Mouse (Mus musculus): ENCODE results near the gene Mpig6b.

DNA sequence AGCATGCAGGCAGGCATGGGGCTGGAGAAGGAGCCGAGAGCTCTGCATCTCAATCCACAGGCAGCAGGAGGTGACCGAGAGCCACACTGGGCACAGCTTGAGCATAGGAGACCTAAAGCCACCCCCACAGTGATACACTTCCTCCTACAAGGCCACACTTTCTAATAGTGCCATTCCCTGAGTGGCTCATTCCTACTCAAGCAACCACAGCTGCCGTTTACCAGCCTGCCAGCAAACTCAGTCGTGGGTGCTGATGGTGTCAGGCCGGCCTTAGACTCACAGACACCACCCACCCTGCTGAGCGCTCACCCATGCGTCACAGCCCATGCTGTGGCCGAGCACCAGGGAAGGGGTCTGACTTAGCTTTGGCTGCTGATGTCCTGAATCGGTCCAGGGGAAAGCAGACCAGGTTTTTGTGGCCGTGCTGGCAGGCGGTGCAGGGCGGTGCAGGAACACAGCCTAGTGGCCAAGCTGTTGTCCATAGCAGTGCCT lies 31.2 kb upstream of the Mpig6b start:
- TF ChIP-seq POLR2A (IDR thresholded peaks at IDR 0.05; ENCODE audit: low read depth, low read length) (no peak), CTCF (IDR thresholded peaks at IDR 0.05; ENCODE audit: extremely low read depth, insufficient read length, insufficient replicate concordance, low read depth, low read length) (no peak)

Measured in small intestine, adult 2 months (tissue).